ENCODE assay signal across 7 mouse cellular contexts in the genomic region with DNA sequence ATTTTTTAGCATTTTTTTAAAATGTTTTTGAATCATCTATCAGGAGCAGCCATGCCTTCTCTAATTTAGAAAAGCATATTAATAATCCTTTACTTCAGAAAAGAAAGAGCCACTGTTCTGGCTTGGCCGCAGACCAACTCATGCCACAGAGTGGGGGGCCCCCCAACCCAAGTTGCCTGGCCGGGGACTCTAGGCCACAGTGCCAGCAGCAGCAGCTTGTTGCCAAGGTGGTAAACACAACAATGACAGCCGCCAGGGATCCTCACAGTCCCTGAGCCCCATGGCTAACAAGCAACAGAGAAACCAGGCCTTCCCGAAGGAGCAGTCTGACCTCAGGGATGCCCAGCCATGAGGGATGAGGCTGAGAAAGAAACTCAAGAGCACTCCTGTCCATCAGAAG.
DNase-seq lines count a peak whose midpoint lies in the region; ATAC-seq and TF ChIP-seq lines count a peak whose summit lies in the region.

No protein-coding gene starts in this region.

- TF ChIP-seq POLR2A in brain, embryonic 14.5 days (IDR thresholded peaks at IDR 0.05; ENCODE audit: borderline replicate concordance, extremely low read depth, insufficient read depth, insufficient read length, poor library complexity, severe bottlenecking) = no peak

- DNase-seq in brain, embryonic 14.5 days (ENCODE audit: low read depth) = peak; percentile 92
- DNase-seq in cerebellum, adult 9-10 months = peak; percentile 61
- peak; percentile 45 for DNase-seq in heart, postnatal 0 days (ENCODE audit: low spot score)
- DNase-seq in left cerebral cortex, postnatal 36 days (ENCODE audit: low spot score in 2 of 2) = peak; percentile 15 to 32
- no peak for DNase-seq in adrenal gland, adult 8-10 months
- DNase-seq in ovary, postnatal 14 days (ENCODE audit: low spot score) = no peak
- DNase-seq in urinary bladder, postnatal 4 days (ENCODE audit: low spot score in 2 of 2) = no peak

- H3K9ac ChIP-seq in heart, postnatal 0 days (replicated peaks; ENCODE audit: low read depth, low read length) = no peak overlapping the region

- no peak overlapping the region for H3K4me2 ChIP-seq in heart, postnatal 0 days (ENCODE audit: low read depth, low read length)

- H3K4me3 ChIP-seq in heart, postnatal 0 days (ENCODE audit: low read depth, low read length) = no peak overlapping the region

- H3K4me1 ChIP-seq in heart, postnatal 0 days (ENCODE audit: control insufficient read depth, insufficient read depth) = peaks cover 40% of the 10 kb centered on the region

- 0 out of 2 replicates have a peak, but pooled peaks cover 5% of the 10 kb centered on the region for H3K36me3 ChIP-seq in heart, postnatal 0 days (replicated peaks; ENCODE audit: control insufficient read depth, insufficient read depth, low read length)

- H3K27ac ChIP-seq in heart, postnatal 0 days (ENCODE audit: low read depth) = peak overlapping the region; percentile 39; the same call in 1 of the 2 replicates

- ATAC-seq in heart, postnatal 0 days (ENCODE audit: insufficient read depth, low read depth) = peak; percentile 25

- TF ChIP-seq CTCF in brain, embryonic 14.5 days (IDR thresholded peaks at IDR 0.05; ENCODE audit: borderline replicate concordance, extremely low read depth, insufficient read depth, insufficient read length) = no peak
- no peak for TF ChIP-seq CTCF in heart, postnatal 0 days (IDR thresholded peaks at IDR 0.05; ENCODE audit: low read depth)

- 33% methylated on average over 4 of the region's 4 CpGs for WGBS in heart, postnatal 0 days

- H3K27me3 ChIP-seq in heart, postnatal 0 days (ENCODE audit: control insufficient read depth, insufficient read depth, low read length) = no peaks in the 10 kb centered on the region

- no peak for TF ChIP-seq EP300 in heart, postnatal 0 days (IDR thresholded peaks at IDR 0.05; ENCODE audit: low read depth)

- H3K9me3 ChIP-seq in heart, postnatal 0 days (replicated peaks; ENCODE audit: control insufficient read depth, low read length) = no peaks in the 10 kb centered on the region

- intact Hi-C loops in left cerebral cortex, postnatal 36 days (cut with DNase I) = no loop called here

Comparison
In these comparisons a context has a peak if more than half of its experiments do, and no peak if none do; other contexts are left out.
1. DNase-seq: peak in brain, embryonic 14.5 days (single experiment), cerebellum, adult 9-10 months (single experiment), heart, postnatal 0 days (single experiment) and left cerebral cortex, postnatal 36 days (2 of 2); none in adrenal gland, adult 8-10 months (single experiment), ovary, postnatal 14 days (single experiment) and urinary bladder, postnatal 4 days (0 of 2).